In the genomic region with DNA sequence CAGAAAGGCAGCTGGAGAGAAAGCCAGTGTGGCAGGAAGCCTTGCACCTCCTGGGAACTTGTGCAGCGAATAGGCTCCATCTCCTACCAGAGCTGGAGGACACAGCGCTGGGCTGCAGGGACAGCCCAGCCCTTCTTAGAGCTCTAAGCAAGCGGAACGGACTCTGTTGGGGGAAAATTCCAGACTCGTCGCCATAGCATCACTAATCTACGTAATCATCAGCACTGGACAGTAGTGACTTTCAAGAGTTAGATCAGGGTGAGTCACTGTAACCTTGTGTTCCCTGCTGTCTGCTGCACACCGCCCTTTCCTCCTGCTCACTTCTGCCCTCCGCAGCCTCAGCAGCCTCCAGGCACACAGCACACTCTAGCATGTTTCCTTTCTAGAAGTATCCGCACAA, we compare ENCODE assay signal across 9 mouse cellular contexts.
DNase-seq lines count a peak whose midpoint lies in the region; ATAC-seq lines count a peak whose summit lies in the region.
"Had no signal": no experiment of that assay in that cellular context is flagged by ENCODE, and none has a peak within 500 bp of the region (broad histone marks: within the 10 kb centered on the region; RNA-seq: fewer than 3 reads in every experiment).

No protein-coding gene starts in this region.

- peak overlapping the region; percentile 22; the same call in 1 of the 2 replicates for H3K27ac ChIP-seq in midbrain, embryonic 13.5 days

- WGBS in midbrain, embryonic 13.5 days: 32% methylated on average over 10 of the region's 10 CpGs

- no peak overlapping the region for H3K4me3 ChIP-seq in midbrain, embryonic 13.5 days (replicated peaks)

- H3K27me3 ChIP-seq in midbrain, embryonic 13.5 days: no peaks in the 10 kb centered on the region

- peaks cover 27% of the 10 kb centered on the region for H3K36me3 ChIP-seq in midbrain, embryonic 13.5 days

- H3K4me1 ChIP-seq in midbrain, embryonic 13.5 days (replicated peaks): peaks cover 44% of the 10 kb centered on the region

- H3K9ac ChIP-seq in midbrain, embryonic 13.5 days (replicated peaks): no peak overlapping the region
- H3K9ac ChIP-seq: liver, postnatal 0 days had no signal

- no peaks in the 10 kb centered on the region for H3K9me3 ChIP-seq in midbrain, embryonic 13.5 days

- intact Hi-C loops in left cerebral cortex, postnatal 14 days (cut with DNase I): no loop called here
- intact Hi-C loops in gastrocnemius, postnatal 36 days (cut with DNase I): no loop called here

- peak; percentile 61 for ATAC-seq in midbrain, embryonic 13.5 days
- ATAC-seq: liver, postnatal 0 days had no signal

- DNase-seq in gastrocnemius, adult 18-20 months (ENCODE audit: low spot score): peak; percentile 14
- no peak for DNase-seq in gastrocnemius, postnatal 4 days (ENCODE audit: low spot score in 2 of 2)
- DNase-seq in MN1 (ENCODE audit: low spot score): peak; percentile 36
- peak; percentile 46 for DNase-seq in brain, adult 2 months (ENCODE audit: low read depth, low spot score)
- DNase-seq in cerebellum, adult 11-12 months: no peak
- no peak for DNase-seq in left cerebral cortex, postnatal 14 days (ENCODE audit: low spot score in 2 of 2)
- DNase-seq in gastrocnemius, postnatal 36 days: no peak
- DNase-seq: liver, postnatal 0 days had no signal

- no peak overlapping the region for H3K4me2 ChIP-seq in midbrain, embryonic 13.5 days (replicated peaks)

Comparison
In these comparisons a context has a peak if more than half of its experiments do, and no peak if none do; other contexts are left out.
1. DNase-seq: peak in gastrocnemius, adult 18-20 months (single experiment), MN1 (single experiment) and brain, adult 2 months (single experiment); none in gastrocnemius, postnatal 4 days (0 of 2), cerebellum, adult 11-12 months (single experiment), left cerebral cortex, postnatal 14 days (0 of 2) and gastrocnemius, postnatal 36 days (0 of 2).